Mouse (Mus musculus) thymus, postnatal 14 days (tissue): Measurements from ENCODE around the gene Sprtn.

Experiments
- DNase-seq: peaks from one replicate; pipeline ENCODE4 v3.0.0; 2021

Gene Sprtn

DNA sequence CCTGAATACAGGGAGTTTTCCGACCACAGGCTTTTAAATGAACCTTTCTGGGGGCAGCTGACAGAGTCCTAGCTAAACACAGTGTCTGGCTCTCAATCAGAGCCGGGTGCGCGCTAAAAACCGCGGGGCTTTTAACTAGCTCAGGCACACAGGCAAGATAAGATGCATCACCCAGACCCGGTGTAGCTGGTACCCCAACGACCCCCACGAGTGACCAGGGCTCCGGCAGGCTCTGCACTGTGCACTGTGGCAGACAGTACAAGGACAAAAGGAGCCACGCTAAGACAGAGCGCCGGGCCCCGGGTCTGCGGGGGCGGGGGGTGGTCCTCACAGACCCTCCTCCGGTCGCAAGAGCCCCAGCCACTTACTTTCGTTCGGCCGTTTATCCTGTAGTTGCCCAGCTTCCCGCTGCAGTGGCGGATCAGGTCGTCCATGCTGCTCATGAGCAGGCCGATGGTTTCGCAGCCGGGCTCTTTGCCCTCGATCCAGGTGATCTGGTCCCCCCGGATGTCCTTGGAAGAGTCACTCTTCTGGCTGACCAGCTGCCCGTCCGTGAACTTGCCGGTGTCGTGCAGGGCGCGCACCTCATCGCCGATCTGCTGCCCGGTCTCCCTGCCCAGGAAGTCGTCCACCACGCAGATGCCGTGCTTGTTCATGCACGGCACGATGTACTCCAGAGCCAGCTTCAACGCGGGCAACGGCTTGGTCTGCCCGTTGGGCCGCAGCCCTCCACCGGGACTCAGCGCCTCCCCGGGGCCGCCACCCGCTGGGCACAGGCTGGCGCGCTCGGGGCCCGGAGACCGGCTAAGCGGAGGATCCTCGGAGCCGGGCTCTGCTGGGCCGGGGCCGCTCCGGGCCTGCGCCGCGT, 50.4 kb downstream of the Sprtn start:
- peak; percentile 58 for DNase-seq

DNA sequence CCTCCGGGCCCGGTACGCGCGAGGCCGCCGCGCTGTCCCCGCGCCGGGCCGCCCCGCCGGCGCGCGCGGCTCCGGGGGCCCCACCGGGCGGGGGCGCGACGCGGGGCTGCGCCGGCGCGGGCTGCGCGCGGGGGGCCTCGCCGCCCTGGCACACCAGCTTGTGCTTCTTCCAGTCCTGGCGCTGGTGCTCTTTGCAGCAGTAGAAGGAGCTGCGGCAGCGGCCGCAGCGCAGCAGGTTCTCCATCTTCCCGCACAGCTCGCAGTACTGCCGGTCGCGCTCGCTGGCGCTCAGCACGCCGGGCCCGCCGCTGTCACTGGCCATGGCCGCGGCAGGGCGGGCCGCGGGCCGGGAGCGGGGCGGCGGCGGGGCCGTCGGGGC, 51.0 kb downstream of the Sprtn start:
- DNase-seq: peak; percentile 53

DNA sequence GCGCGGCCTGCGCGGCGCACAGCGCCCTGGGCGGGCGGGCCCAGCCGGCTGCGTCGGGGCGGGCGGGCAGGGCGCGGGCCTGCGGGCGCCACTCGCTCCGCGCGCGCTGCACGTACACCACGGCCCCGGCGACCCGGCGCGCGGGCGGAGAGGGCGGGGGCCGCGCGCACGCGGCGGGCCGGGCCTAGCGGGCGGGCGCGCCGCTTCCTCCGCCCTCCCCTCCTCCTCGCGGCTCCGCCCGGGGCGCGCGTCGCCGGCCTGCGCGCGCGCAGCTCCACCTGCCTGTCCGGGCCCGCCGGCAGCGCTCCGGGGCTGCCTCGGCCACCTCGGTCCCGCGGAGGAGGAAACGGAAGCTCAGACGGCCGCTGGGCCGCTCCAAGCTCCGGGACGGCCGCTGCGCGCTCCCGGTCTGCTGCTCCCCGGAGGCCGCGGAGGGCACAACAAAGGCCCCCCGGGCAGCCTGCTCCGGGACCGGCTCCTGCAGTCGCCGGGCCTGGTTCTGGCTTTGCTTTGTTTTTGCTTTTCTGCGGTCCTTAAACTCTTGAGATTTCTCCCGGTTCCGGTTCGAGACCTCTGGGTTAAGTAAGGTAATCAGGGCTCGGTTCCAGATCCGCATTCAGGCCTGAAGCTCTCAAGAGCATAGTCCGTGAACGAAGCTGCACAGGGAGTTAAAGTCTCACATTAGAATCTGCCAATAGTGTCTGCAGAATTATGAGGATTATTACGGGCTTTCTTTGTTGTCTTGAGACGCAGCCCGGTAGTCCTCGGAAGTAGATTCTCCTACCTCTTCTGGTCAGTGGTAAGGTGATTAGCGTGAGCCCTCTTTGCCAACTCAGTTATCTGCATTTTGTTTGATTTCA, 51.8 kb downstream of the Sprtn start, which contains the start of gene Egln1:
TSS of gene Egln1 (minus strand) at position 116 of the 860 bp plus-strand sequence.
- DNase-seq: peak; percentile 89

DNA sequence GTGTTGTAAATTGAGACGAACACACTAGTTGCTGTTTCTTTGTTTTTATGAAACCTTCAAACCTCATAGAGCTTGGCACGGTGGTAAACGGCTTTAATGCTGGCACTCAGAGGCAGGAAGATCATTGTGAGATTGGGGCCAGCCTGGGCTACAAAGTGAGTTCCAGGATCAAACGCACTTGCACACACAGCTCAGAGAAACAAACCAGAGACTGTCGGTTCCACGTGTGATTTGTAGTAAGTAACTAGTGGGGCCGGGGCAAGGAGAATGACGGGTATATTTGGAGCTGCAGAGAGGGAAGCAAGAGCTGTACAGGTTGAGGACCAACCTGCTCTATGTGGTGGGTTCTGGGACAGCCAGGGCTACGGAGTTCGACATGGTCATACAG, 52.4 kb downstream of the Sprtn start:
- DNase-seq: peak; percentile 41

DNA sequence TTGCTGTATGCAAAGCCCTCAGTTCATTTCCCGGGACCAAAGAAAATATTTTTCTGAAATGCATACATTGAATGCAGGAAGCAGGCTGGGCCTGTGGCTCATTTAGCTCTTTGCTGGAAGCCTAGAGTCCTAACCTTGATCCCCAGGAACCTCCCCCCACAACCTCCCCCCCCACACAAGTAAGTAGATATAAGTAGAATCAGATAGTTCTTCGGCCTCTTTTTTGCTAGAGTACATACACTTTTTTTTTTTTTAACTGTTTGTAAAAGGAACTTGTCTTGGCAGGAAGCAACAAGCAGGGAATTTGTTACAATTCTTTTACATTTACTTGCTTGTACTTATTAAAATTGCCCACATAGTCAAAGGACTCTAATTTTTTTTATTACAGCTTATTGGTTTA, 53.2 kb downstream of the Sprtn start:
- DNase-seq: no peak

DNA sequence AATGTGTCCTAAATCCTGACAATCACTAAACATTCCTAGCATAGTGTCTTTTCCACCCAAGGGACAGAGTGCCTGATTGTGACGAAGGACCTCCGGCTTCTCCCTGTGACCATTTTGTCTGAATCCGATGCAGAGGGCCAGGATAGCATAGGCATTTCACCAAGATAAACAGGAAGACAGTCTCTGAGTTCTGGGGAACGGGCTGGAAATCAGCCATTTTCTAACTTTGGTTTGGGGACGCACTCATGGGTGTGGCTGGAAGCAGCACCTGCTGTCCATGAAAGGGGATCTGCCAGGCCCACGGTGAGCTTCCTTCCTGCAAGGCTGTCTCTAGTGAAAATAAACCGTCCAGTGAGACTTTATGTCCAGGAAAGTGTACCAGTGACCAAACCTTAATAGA, 55.5 kb downstream of the Sprtn start:
- DNase-seq: no peak

DNA sequence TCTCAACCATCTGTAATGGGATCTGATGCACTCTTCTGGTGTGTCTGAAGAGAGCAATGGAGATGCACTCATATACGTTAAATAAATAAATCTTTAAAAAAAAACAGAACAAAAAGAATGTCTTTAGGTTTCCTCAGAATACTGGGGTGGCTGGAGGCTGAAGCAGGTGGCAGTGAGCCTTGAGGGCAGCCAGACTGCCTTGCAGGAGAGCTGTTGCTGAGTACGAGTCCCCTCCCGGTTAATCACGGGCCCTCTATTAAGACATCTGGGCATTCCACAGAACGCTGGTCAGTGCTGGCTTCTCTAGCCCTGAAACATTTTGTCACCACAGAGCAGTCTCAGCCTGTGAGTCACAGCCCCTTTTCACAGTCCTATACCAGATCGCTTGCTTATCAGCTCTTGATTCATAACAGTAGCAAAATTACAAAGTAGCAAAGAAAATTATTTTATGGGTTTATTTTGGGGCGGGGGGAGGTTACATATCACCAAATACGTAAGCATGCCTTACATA, 56.9 kb downstream of the Sprtn start:
- no peak for DNase-seq
